In the genomic region with DNA sequence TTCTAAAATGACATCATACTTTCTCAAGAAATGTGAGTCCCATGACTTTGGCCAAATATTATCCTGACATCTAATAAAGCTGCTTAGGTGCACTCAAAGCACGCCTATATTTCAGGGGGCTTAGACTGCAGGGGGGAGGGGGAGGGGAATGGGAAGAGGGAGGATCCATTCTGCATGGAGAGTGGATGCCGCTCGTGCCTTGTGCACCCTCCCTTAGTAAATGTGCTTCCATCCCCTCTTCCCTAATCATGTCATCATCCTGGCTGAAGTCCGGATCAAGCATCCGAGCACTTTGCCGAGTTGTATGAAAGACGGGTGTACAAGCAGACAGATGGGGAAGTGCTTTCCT, we compare ENCODE assay signal across 13 mouse cellular contexts.
"Had no signal": no experiment of that assay in that cellular context is flagged by ENCODE, and none has a peak within 500 bp of the region (broad histone marks: within the 10 kb centered on the region; RNA-seq: fewer than 3 reads in every experiment).

No protein-coding gene starts in this region.

- H3K4me2 ChIP-seq: liver, embryonic 13.5 days; neural tube, embryonic 12.5 days; neural tube, embryonic 15.5 days had no signal

- H3K27me3 ChIP-seq: liver, embryonic 13.5 days; neural tube, embryonic 12.5 days; neural tube, embryonic 15.5 days had no signal

- H3K9ac ChIP-seq: liver, embryonic 13.5 days; neural tube, embryonic 12.5 days; neural tube, embryonic 15.5 days had no signal

- H3K27ac ChIP-seq: kidney, postnatal 0 days; left cerebral cortex, adult 2 months; liver, embryonic 13.5 days; midbrain, embryonic 10.5 days; neural tube, embryonic 12.5 days; neural tube, embryonic 15.5 days had no signal

- ATAC-seq: intestine, postnatal 0 days had no signal

- H3K4me1 ChIP-seq: liver, embryonic 13.5 days; midbrain, embryonic 10.5 days; neural tube, embryonic 12.5 days had no signal

- DNase-seq: layer of hippocampus, postnatal 36 days; liver, embryonic 13.5 days; lung, adult 2 months; lung, postnatal 14 days; lung, postnatal 4 days; thymus, adult 18-20 months; thymus, postnatal 36 days had no signal

- H3K4me3 ChIP-seq: left cerebral cortex, adult 2 months; liver, embryonic 13.5 days; midbrain, embryonic 10.5 days; neural tube, embryonic 12.5 days; neural tube, embryonic 15.5 days had no signal

- H3K9me3 ChIP-seq: liver, embryonic 13.5 days; midbrain, embryonic 10.5 days; neural tube, embryonic 12.5 days; neural tube, embryonic 15.5 days had no signal

- H3K36me3 ChIP-seq: liver, embryonic 13.5 days; midbrain, embryonic 10.5 days; neural tube, embryonic 12.5 days; neural tube, embryonic 15.5 days had no signal
